Mouse (Mus musculus) left cerebral cortex, postnatal 10 days (tissue): Measurements from ENCODE around the gene Rbm20. TPM values are rescaled to one million over a fixed set of nuclear protein-coding genes. Genes with fewer than 3 reads are reported as not detected.

Experiments used
- DNase-seq, 2 experiments: peaks; one replicate each; pipeline ENCODE4 v3.0.0; 2021 to 2022; ENCODE audit warnings: low spot score in 2 of 2, mixed read lengths in 1 of 2; ENCODE audit errors: extremely low spot score in 1 of 2
- intact Hi-C: fragments of 180-260 bp; cut with DNase I; formaldehyde crosslinking; loops from one replicate; pipeline ENCODE4 v1.15.1; 2025
- total RNA-seq, 2 experiments: library from RNA; stranded (reverse); gene quantifications; 2 replicates each; pipeline ENCODE4 v1.2.3; 2021

The Rbm20 gene
- total RNA-seq, 2 experiments from 2014 or later, result 1.9 to 2.4 TPM

GRCm38 (mm10) chr19:53877779-53878178, 200.7 kb downstream of the Rbm20 start:
- DNase-seq, result no peak
- intact Hi-C loops, result no loop called here

DNA sequence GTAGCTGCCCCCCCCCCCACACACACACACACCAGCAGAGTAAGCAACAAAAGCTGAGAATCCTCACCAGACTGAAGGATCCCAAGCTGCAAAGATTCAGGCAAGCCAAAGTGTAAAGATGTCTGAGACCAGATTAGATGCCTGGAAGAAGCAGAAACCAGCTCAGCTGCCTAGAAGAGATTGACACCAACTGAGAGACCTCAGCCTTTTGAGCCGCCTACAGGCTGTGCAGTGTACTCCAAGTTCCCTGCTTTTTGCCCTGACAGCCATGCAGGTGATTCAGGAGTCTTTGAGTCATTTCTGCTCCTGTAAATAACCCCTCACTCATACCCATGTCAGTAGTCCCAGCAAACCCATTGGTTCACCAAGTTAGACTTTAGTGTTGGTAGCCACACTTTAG, 203.4 kb downstream of the Rbm20 start:
- no peak for DNase-seq
- intact Hi-C loops, result no loop called here

GRCm38 (mm10) chr19:53881786-53882185, 204.7 kb downstream of the Rbm20 start:
- DNase-seq, result no peak
- intact Hi-C loops, result no loop called here

DNA sequence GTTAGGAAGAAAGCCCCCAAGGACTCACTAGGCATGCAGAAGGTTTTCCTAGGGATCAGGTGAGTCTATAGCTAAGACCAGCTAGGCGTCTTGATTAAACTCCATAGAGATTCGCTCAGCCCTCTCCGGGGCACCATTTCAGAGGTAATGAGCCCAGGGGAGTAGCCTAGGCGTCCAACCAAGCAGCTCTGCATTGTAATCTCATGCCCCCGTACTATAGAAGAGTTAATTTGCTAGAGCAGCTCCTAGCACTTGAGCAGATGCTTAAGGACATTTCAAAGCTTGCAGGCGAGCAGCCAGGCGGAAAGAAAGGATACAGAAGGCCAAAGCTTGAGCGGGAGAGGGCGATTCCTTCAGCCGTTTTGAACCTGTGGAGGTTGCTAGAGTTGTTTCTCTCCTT, 208.3 kb downstream of the Rbm20 start:
- intact Hi-C loops, result no loop called here
- no peak for DNase-seq

- intact Hi-C loops, result no loop called here
- DNase-seq, result no peak
Measured at GRCm38 (mm10) chr19:53886576-53887370, 209.7 kb downstream of the Rbm20 start.

GRCm38 (mm10) chr19:53887822-53888221, 210.7 kb downstream of the Rbm20 start:
- DNase-seq, result no peak
- intact Hi-C loops, result no loop called here

DNA sequence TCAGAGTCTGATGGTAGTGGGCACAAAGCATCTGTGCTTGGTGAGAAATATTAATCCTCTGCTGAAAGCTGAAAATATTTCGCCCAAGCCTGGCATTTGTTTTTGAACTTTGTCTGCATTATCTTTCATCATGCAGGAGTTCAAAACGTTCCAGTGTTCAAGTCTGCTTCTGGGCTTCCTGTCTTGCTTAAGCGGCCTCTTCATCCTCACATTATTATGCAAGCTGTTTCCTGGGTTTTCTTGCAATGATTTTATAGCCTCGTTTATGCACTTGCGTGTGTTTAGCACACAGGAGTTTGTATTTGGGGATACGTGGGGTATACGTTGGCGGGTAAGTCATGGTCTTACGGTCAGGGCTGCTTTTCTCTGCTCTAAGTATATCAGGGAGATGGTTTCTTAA, 211.2 kb downstream of the Rbm20 start:
- DNase-seq, result no peak
- intact Hi-C loops, result no loop called here

DNA sequence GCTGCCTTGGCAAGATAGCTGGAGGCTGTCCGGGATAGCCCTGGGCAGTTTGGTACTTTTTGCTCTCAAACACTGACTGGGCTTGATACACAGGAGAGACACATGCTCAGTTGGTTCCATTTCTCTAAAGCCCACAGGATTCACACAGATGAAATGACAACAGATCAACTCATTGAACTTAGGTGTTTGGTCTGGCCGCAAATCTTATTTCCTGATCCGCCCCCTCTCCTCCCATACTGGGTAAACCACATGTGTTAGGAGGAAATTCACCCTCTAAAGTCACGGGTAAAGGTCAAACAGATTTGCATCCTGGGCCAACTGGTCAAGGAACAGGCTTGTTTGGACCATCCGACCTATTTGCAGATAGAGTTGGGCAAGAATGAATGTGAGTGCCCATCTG, 212.4 kb downstream of the Rbm20 start:
- intact Hi-C loops, result no loop called here
- DNase-seq, result no peak

DNA sequence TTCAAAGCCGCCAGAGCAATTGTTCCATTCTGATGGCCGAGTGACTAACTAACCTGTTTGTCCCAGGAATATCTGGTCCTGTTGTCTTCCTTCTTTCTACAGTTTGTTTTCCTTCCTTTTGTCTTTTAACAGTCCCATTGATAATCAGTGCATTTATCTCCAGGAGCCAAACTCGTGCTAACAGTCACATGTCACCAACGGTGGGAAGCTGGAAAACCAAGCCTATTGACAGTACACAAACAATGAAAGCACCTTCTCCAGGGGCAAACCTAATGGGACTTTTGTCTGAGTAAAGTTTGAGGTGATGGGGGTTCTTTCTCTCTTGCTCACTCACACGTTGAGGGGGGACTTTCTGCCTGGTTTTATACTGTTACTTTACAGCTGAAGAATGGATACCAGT, 213.2 kb downstream of the Rbm20 start:
- intact Hi-C loops, result no loop called here

DNA sequence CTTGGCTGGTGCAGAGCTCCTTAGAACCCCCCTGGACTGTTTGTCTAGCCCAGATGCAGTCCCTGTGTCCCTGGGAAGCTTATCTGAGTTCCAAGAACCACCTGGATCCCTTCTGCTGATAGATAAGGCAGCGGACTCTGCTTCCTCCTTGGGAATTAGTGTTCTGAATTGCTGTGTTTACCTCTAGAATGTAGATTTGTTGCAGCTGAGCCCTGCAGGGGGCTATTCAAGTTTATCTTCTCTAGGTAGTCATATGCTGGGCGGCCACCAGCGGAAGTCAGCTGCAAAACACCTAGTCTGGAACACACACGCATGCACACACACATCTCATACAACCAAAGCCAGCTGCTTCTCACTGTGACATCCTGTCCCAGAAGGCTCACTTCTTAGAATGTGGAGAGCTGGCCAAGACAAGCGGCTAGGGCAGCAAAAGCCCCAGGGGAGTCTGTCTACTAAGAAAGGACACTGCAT, 213.7 kb downstream of the Rbm20 start:
- peak in 1 of 2 experiments; percentile 76 for DNase-seq
- intact Hi-C loops, result no loop called here

More for the DNA sequence above, 213.2 kb downstream of the Rbm20 start:
- DNase-seq, result no peak

DNA sequence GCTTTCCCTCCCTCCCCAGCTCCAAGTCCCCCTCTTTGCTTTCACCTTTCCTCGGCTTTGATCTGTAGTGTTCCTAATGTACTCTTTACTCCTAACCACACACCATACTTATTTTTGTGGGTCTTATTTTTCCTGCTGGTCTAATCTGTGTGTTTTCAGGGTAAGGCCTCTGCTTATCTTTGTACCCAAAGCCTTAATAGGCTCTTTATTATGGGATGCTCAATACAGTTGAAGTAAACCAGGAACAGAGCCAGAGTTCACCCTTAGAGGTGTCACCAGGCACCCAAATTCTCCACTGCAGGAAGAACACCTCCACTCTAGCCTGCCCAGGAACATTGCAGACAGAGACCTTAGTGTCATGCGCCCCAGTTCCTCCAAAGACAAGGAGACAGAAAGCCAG, 214.5 kb downstream of the Rbm20 start:
- no peak for DNase-seq
- intact Hi-C loops, result no loop called here

DNA sequence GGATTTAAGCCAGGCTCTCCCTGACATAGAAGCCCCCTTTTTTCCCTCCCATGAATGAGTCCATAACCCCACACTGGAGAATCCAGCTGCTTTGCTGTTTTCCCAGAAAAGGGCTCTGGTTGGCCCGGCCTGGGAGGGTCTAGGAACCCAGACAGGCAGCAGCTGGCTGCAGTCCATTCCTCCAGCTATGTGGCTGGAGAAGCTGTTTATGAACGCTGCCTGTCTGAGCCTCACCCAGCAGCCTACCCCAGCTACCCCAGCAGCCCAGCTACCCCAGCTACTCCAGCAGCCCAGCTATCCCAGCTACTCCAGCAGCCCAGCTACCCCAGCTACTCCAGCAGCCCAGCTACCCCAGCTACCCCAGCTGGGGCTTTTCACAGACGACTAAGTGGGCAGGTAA, 215.0 kb downstream of the Rbm20 start, which contains the start of gene Pdcd4:
TSS of gene Pdcd4 (plus strand) at position 171 of the 400 bp plus-strand sequence.
- DNase-seq, result peak in 1 of 2 experiments; percentile 64
- intact Hi-C loops, result no loop called here

GRCm38 (mm10) chr19:53892838-53893359, 215.8 kb downstream of the Rbm20 start:
- intact Hi-C loops, result no loop called here
- DNase-seq, result no peak

DNA sequence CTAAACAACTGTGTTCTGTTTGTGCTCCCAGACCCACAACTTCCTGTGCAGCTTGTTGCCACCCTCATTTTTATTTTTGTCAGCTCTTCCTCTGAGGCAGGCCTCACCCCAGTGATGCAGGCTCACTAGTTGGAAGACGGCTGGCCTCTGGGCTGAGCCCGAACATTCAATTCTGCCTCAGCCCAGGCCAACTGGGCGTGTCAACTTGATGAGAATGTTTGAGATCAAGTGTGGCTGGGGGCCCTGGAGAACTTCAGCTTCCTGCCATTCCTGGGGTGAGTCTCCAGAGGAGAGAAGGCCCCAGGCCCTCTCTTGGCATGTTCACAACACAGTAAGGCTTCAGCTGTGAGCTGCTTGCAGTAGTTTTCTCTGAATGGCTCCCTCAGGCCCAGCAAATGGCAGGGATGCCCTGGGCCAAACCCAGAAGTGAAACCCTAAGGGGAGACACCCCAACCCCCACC, 216.6 kb downstream of the Rbm20 start:
- no peak for DNase-seq
- intact Hi-C loops, result no loop called here

GRCm38 (mm10) chr19:53894538-53895121, 217.5 kb downstream of the Rbm20 start:
- intact Hi-C loops, result loop anchor here (5.0 kb wide), 1 partner anchor 42 kb away; no protein-coding TSS in a partner anchor
- DNase-seq, result no peak

- intact Hi-C loops, result loop anchor here (5.0 kb wide), 1 partner anchor 46 kb away; no protein-coding TSS in a partner anchor
- DNase-seq, result no peak
Measured at GRCm38 (mm10) chr19:53898046-53898445, 220.9 kb downstream of the Rbm20 start.

DNA sequence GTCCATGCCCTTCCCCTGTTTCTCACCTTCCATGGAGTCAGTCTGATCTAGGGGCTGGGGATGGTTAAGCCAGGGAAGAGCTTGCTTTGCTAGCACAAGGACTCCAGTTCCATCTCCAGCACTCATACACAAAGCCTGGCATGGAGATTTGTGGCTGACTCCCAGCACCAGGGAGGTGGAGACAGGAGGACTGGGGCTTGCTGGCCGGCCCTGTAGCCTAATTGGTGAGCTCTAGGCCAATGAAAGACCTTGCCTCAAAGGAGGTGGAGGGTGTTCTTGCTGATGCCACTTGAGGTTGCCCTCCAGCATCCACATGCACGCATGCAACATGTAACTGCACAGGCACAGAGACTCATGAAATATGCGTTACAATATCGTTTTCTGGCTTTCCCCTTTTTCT, 221.4 kb downstream of the Rbm20 start:
- intact Hi-C loops, result loop anchor here (5.0 kb wide), 1 partner anchor 46 kb away; no protein-coding TSS in a partner anchor
- DNase-seq, result no peak

DNA sequence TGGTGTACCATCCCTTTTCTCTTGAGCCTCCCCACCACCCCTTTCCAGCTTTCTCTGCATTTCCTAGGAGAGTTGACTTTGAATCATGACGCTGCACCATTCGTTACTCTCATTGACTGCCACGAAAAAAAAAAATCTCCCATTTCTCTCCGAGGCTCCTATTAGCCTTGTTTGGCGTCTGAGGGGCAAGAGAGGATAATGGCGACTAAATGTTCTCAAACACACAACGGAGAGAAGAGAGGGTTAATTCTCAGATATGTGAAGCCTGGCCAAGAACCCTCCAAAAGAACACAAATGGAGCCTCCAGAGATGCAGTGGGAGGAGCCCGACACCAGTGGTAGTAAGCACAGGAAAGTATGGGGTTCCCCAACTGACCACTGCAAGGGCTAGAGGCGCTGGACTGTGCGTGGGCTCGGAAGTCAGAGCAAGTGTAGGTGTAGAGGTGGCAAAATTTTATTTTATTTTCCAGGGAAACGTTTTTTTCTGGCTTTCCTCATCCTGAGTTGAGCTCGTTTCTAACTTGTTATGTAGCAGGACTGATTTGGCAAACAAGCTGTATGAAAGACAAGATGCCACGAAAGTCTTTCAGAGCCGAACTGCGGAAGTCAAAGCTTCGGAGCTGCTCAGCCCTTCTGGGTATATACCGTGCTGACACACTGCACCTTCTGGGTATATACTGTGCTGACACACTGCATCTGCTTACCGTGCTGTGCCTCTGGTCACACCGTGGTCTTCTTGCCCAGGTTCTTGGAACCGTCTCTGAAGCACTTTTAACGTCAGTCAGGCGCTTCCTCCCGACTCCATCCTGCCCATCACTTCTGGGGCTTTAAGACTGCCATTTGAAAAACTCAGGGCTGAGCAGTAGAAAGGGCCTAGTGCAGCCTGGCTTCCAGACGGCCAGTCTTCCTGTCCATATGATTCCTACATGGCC, 222.1 kb downstream of the Rbm20 start:
- intact Hi-C loops, result loop anchor here (5.0 kb wide), 1 partner anchor 47 kb away; no protein-coding TSS in a partner anchor

More for the DNA sequence above, 222.1 kb downstream of the Rbm20 start:
- DNase-seq, result no peak
